16 mouse cellular contexts compared by ENCODE assay signal in genomic region chr10:91142654-91143191, GRCm38 (mm10). TPM values are rescaled to one million over a fixed set of nuclear protein-coding genes. Genes with fewer than 3 reads are reported as not detected.
DNase-seq lines count a peak whose midpoint lies in the region; ATAC-seq and TF ChIP-seq lines count a peak whose summit lies in the region.
"Had no signal": no experiment of that assay in that cellular context is flagged by ENCODE, and none has a peak within 500 bp of the region (broad histone marks: within the 10 kb centered on the region; RNA-seq: fewer than 3 reads in every experiment).

No protein-coding gene starts in this region.

- no peak for TF ChIP-seq EP300 in liver, postnatal 0 days (IDR thresholded peaks at IDR 0.05; ENCODE audit: low read depth)

- no peak for TF ChIP-seq CTCF in liver, postnatal 0 days (IDR thresholded peaks at IDR 0.05; ENCODE audit: low read depth)

- no peak overlapping the region for H3K9ac ChIP-seq in liver, postnatal 0 days (replicated peaks)
- H3K9ac ChIP-seq: hindbrain, embryonic 15.5 days; stomach, embryonic 15.5 days had no signal

- H3K27me3 ChIP-seq in liver, postnatal 0 days (ENCODE audit: insufficient read depth, low read length), result no peaks in the 10 kb centered on the region
- H3K27me3 ChIP-seq: hindbrain, embryonic 15.5 days; stomach, embryonic 15.5 days had no signal

- ATAC-seq in liver, postnatal 0 days, result 0 out of 2 replicates have a peak, but pooled peaks have one; percentile 35
- peak; percentile 60 for ATAC-seq in granulocyte monocyte progenitor cell, adult 5-6 weeks (replicated peaks; ENCODE audit: poor library complexity, severe bottlenecking)
- peak; percentile 64 for ATAC-seq in neutrophil, adult 5-6 weeks (ENCODE audit: extremely low read depth, insufficient number of reproducible peaks, low FRiP score, poor library complexity, severe bottlenecking)
- ATAC-seq: forebrain, embryonic 14.5 days; midbrain, embryonic 16.5 days had no signal

- H3K9me3 ChIP-seq in liver, postnatal 0 days (ENCODE audit: low read length), result no peaks in the 10 kb centered on the region
- H3K9me3 ChIP-seq: hindbrain, embryonic 15.5 days; stomach, embryonic 15.5 days had no signal

- no peak overlapping the region for H3K27ac ChIP-seq in liver, postnatal 0 days (ENCODE audit: low read depth)
- H3K27ac ChIP-seq: hindbrain, embryonic 15.5 days; stomach, embryonic 15.5 days had no signal

- no peak overlapping the region for H3K4me2 ChIP-seq in liver, postnatal 0 days (ENCODE audit: low read depth, low read length)
- H3K4me2 ChIP-seq: hindbrain, embryonic 15.5 days; stomach, embryonic 15.5 days had no signal

- WGBS in liver, postnatal 0 days (ENCODE audit: insufficient replicate concordance), result 65% methylated on average over 10 of the region's 10 CpGs

- 0 out of 2 replicates have a peak, but pooled peaks cover 4% of the 10 kb centered on the region for H3K4me1 ChIP-seq in liver, postnatal 0 days (ENCODE audit: insufficient read depth)
- H3K4me1 ChIP-seq: hindbrain, embryonic 15.5 days; stomach, embryonic 15.5 days had no signal

- no peak for DNase-seq in liver, postnatal 0 days
- DNase-seq in liver (no peak), R1 (ENCODE audit: low read depth, low spot score) (peak; percentile 66)
- DNase-seq in adrenal gland, adult 8-10 months, result no peak
- no peak for DNase-seq in heart, postnatal 4 days
- DNase-seq: cerebellum, postnatal 14 days; gastrocnemius, postnatal 10 days; kidney, postnatal 36 days; right cerebral cortex, postnatal 4 days; thymus, postnatal 14 days had no signal

- no peak overlapping the region for H3K4me3 ChIP-seq in liver, postnatal 0 days (ENCODE audit: low read depth, low read length)
- H3K4me3 ChIP-seq: hindbrain, embryonic 15.5 days; stomach, embryonic 15.5 days had no signal

- H3K36me3 ChIP-seq in liver, postnatal 0 days (replicated peaks; ENCODE audit: insufficient read depth, low read length), result peaks cover 25% of the 10 kb centered on the region

RNA-seq across cellular contexts. Expression of gene Slc25a3, which starts 18.9 kb away (rescaled TPM):
- 341 and 344 TPM in 2 replicates for polyA plus RNA-seq in liver, postnatal 0 days (2015; fragmentation: Nextera tagmentation; extraction: Ambion mirVana)
- 534 and 562 TPM in 2 replicates for total RNA-seq in granulocyte monocyte progenitor cell, adult 5-6 weeks (2014; fragmentation: Nextera tagmentation)
- total RNA-seq in granulocyte monocyte progenitor cell, adult 5-6 weeks (2017), result 175 and 228 TPM in 2 replicates
- total RNA-seq in neutrophil, adult 5-6 weeks (2017), result 245 and 253 TPM in 2 replicates
- 1,000 to 10,000 TPM in 2 of 4 experiments, 100 to 1,000 TPM in 2; 882 to 1,292 (median 1,071) TPM for total RNA-seq in adrenal gland, adult 8-10 months (2022)
- 1,000 to 10,000 TPM; 1,954 to 1,992 TPM for total RNA-seq in heart, postnatal 4 days (2021)

RNA-seq across cellular contexts. Expression of gene Tmpo, which starts 38.4 kb away (rescaled TPM):
- 64.1 and 69.0 TPM in 2 replicates for polyA plus RNA-seq in liver, postnatal 0 days (2015; fragmentation: Nextera tagmentation; extraction: Ambion mirVana)
- 186 and 211 TPM in 2 replicates for total RNA-seq in granulocyte monocyte progenitor cell, adult 5-6 weeks (2014; fragmentation: Nextera tagmentation)
- total RNA-seq in granulocyte monocyte progenitor cell, adult 5-6 weeks (2017), result 339 and 445 TPM in 2 replicates
- 305 and 326 TPM in 2 replicates for total RNA-seq in neutrophil, adult 5-6 weeks (2017)
- total RNA-seq in adrenal gland, adult 8-10 months (2022), result 100 to 1,000 TPM in 2 of 4 experiments, 10 to 100 TPM in 2; 81.5 to 150 (median 108) TPM
- total RNA-seq in heart, postnatal 4 days (2021), result 100 to 1,000 TPM; 186 to 192 TPM

RNA-seq across cellular contexts. Expression of gene Ikbip, which starts 60.0 kb away (rescaled TPM):
- 5.6 and 5.7 TPM in 2 replicates for polyA plus RNA-seq in liver, postnatal 0 days (2015; fragmentation: Nextera tagmentation; extraction: Ambion mirVana)
- 14.1 and 18.8 TPM in 2 replicates for total RNA-seq in granulocyte monocyte progenitor cell, adult 5-6 weeks (2014; fragmentation: Nextera tagmentation)
- 29.7 and 35.7 TPM in 2 replicates for total RNA-seq in granulocyte monocyte progenitor cell, adult 5-6 weeks (2017)
- 7.8 and 7.9 TPM in 2 replicates for total RNA-seq in neutrophil, adult 5-6 weeks (2017)
- total RNA-seq in adrenal gland, adult 8-10 months (2022), result 10 to 100 TPM; 31.9 to 51.4 (median 42.2) TPM
- 10 to 100 TPM; 25.2 to 25.3 TPM for total RNA-seq in heart, postnatal 4 days (2021)
